Mouse (Mus musculus) embryo, embryonic 11.5 days (tissue): ENCODE results near the gene Tnrc6b.

Experiments used
- DNase-seq: peaks from one replicate; pipeline ENCODE4 v3.0.0-alpha.2; 2012; ENCODE audit warnings: low read depth, low spot score

The Tnrc6b gene

DNA sequence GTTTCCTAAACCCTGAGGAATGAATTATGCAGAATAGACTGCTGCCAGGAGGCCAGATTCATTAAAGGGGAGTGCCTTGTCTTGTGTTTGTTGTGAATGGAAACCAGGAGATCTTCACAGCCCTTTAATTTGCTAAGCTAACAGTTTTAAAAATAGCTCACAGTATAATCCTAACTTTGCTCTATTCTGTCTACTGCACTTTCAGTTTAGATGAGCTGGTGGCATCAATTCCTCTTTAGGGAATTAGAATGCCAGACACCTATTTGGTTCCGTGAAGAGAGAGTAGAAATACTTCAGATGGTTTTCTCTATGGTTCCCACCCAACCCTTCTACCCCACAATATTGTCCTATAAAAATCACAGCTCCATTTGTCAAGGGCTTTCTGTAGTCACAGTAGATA is 74.6 kb downstream of the Tnrc6b start:
- DNase-seq, result no peak

DNA sequence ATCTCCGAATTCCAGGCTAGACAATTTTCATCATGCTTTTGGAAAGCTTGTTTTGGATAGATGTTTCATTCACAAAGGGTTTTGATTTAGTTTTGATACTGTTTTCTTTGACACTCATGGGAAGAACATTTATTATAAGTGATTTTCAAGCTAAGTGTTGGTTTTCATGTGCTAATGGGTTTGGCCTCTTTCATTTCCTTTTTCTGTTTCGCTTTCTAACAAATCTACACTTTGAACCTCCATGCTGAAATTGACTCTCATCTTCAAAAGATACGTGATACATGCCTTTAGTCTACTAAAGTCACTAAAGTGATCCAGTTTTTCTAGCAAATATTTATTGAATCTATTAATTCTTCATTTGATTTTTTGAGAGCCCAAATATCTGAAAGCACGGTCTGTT is 76.6 kb downstream of the Tnrc6b start:
- no peak for DNase-seq

DNA sequence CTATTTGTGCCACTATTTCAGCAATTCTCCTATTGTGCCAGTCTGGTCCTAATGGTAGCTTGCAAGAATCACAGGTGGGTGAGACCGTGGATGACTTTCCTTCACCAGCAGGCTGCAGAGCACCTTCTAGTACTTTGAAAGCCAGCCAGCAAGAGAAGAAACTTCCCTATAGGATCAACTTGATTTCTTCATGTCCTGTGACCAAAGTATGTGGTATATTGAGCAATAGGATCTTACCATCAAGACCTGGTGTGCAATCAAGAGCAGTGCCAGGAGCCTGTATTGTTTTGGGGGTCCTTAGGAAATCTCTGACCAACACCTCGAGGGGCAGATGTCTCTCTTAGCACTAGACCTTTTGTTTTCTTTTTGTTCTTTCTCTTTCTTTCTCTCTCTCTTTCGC is 81.4 kb downstream of the Tnrc6b start:
- no peak for DNase-seq

DNA sequence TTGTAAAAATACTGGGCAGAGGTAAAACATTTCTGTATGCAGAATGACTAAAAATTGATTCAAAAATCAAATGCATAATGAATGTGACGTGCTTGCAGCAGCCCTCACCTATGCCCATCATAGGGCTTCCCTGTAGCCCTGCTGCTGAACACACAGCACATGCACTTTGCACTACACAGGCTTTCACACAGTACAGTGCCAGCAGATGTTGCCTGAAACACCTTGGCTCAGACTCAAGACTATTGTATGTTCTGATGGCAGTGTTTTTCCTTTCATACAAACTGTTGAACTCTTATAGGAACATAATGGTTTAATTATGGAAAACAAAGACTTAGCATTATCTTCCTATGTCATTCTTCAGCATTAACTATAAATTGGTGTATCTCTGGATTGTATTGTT is 84.0 kb downstream of the Tnrc6b start:
- DNase-seq, result no peak

DNA sequence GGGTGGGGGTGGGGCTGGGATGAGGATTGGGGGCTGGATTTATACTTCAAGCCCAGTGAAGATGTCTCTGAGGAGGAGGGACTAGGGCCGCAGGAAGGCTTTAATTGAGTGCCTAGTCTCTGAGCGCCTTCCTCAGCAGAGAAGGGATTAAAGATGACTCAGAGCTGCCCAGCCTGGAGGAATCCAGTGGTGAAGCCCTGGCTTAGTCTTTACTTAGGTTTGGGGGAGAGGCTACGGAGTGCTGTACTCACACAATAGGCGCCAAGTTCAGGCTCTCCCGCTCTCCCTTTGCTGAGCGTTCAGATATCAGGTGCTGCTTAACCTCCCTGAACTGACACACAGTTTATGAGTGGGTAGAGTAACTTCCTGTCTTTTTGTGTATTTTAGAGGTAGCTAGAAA is 86.6 kb downstream of the Tnrc6b start:
- DNase-seq, result no peak

DNA sequence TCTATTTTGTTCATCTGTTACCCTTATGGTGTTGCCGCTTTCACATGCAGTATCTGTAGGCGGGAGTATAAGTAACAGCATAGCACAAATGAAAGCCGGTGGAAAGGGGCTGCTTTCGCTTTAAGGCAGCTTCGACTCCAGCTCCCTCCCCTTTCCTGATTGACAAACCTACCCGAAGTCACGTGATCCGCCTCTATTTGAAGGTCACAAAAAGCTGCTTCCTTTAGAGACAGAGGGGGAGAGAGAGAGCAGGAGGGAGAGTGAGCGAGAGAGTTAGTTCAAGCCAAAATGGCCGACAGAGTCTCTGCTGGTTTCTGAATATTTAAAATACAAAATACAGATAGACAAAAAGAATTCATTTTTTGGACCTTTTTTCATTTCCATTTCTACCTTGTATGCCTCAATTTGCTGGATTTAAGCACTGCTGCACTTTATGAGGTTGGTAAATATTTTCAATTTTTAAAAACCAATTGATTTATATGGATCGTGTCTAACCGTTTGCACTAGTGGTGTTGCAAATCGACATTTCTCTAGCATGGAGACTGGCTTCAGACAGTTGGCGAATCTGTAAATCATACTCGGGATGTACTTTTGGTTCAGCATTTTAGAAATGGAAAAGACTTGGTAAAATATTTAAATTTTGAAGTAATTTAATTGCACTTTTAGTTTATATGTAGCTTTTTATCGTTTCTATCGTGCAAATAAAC is 87.4 kb downstream of the Tnrc6b start:
- peak; percentile 93 for DNase-seq

DNA sequence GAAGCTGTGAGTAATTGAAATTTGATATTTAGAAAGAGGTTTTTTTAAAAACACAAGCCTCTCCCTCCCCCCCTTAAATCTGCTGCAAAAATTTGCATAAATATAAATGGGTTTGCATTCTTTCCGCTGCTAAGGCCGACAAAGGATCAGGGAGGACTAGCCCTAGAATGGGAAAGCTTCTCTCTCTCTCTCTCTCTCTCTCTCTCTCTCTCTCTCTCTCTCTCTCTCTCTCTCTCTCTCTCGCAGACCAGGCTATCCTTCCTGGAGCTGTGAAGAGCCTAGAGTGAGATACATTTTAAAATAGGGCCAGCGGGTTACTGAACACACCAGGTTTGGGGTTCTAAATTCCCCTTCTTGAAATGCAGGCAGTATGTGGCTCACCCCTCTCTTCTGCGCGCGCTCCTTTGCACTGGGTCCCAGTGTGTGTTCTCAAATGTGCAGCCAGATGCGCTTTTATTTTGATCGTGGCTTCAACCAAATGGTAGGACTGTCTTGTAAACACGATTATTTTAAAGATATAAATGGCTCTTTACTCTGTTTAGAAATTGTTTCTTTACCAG is 88.0 kb downstream of the Tnrc6b start:
- DNase-seq, result peak; percentile 40

DNA sequence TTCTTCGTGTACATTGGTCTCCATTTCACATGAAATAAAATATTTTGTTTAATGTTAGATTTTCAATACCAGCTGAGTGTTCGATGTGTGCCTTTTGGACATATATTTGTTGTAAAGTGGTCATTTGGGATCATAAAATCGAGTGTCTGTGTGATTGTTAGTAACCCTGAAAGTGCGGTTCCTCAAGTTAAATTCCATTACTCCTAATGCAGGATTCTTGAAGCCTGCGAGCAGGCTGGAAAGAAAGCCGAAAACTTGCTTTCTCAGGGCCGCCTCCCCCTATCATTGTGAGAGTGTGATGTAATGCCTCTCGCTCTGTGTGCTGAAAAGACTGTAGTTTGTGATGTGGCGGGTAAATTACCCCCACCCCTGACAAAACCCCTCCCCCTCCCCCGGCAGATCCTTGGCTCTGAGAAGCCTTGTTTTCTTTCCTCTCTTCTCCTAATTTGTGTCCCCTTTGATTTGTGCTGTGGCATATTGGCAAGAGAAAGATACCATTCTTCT is 88.6 kb downstream of the Tnrc6b start:
- DNase-seq, result peak; percentile 59

DNA sequence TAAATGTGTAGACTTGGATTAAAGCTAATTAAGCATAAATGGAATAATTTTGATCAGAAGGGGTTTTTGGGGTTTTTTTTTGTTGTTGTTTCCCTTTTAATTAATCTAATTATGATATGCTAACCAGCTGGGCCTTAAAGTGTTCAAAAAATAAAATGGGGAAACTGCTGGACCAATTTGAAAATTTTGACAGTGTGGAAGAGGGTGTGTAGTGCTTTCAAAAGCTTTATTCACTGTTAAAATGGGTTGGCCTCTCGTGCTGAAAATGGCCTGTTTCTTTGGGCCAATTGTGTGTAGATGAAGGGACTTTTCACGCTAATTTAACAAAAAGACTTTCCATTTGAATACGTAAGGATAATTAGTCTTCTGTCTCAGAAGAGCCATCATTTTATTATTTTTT is 89.1 kb downstream of the Tnrc6b start:
- DNase-seq, result no peak

DNA sequence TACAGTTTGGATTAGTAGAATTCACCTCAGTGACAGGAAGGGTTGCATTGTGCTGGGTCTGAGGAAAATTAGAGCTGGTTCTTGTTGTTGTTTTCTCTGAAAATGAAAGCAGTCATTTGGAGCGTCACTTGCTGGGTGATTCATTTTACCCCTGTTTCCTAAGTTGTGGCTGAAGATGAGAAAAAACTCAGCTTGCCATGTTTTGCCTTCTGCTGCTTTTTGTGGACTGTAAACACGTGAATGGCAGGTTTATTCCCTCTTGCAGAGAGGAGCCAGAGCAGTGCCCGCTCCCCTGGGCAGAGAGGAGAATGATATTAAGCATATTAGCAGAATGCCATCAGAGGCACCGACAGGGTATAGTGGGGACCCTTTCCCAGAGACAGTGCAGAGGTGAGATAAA is 89.7 kb downstream of the Tnrc6b start:
- DNase-seq, result no peak

DNA sequence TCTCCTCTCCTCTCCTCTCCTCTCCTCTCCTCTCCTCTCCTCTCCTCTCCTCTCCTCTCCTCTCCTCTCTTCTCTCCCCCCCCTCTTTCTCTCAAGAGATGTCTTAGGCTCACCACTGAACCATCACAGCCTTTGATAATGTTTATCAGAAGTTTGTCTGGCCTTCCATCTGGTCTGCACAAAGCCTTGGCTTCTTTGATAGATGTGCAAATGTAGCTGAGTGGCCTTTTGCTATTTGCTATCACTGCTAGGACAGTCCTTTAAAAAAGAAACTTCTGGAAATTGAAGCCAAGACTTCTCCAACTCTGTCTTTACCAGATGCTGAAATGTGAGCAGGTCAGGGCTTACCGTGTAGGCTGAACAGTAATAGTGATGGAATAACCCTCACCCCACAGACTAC is 90.5 kb downstream of the Tnrc6b start:
- DNase-seq, result no peak

DNA sequence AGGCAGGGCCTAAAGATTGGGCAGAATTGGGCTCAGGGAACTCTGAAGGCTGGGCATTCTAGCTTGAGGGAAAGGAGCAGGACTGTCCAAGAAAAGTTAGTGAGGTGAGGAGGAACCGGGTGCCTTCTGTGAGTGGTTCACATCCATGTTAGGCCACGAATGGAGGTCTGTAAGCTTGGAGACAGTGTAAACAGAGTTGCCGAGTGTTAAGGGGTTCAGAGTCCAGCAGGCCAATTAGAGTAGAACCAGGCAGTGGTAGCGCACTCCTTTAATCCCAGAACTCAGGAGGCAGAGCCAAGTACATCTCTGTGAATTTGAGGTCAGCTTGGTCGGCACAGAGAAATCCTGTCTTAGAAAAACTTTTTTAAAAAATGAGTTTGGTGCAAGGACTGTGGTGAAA is 96.0 kb downstream of the Tnrc6b start:
- DNase-seq, result no peak

DNA sequence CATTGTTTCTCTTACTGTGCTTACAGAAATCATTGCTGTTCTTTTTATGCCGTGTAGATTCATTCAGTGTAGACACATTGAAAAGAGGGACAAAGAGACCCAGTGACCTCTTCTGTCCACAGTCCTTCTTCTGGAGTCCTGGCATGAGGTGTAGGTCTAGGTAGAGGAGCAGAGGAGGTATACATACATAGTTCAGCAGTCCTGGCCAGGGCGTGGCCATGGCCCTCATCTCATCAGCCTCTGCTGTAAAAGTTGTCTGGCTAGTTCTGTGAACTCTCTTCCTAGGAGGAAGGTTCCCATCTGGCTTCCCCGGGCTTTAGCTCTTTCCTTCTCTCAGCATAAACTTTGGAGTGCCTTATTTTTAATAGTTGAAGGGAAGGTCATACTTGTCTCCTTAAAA is 99.1 kb downstream of the Tnrc6b start:
- DNase-seq, result no peak

DNA sequence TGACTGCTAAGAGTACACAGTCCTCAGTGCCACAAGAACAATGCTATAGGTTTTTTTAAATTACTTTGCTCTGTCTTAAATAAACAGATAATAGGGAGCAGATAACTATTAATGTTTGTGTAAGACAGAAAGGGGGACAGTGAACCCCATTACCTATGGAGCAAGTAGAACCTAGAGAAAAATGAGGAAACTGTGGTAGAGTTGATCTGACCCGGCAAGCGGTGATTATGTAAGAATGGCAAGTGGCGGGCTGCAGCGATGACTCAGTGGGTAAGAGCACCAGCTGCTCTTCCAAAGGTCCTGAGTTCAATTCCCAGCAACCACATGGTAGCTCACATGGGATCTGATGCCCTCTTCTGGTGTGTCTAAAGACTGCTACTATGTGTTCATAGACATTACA is 101.7 kb downstream of the Tnrc6b start:
- no peak for DNase-seq

DNA sequence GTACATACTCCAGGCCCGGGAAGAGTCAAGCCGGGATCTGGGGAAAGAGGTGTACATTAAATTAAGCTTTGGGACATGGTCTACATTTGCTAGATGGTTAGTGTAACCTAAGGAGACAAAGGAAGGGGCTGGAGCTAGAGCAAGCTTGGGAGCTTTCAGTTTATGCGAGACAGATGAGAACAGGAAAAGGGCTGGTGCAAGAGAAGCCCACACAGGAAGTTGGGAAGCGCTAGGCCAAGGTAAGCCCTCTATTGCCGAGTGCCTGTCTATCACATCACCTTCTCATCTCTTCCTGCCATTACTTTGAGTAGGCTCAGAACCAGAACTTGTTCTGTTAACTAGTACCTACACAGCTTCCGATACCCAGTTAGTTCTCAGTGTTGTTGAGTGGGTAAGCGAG is 103.7 kb downstream of the Tnrc6b start:
- no peak for DNase-seq

DNA sequence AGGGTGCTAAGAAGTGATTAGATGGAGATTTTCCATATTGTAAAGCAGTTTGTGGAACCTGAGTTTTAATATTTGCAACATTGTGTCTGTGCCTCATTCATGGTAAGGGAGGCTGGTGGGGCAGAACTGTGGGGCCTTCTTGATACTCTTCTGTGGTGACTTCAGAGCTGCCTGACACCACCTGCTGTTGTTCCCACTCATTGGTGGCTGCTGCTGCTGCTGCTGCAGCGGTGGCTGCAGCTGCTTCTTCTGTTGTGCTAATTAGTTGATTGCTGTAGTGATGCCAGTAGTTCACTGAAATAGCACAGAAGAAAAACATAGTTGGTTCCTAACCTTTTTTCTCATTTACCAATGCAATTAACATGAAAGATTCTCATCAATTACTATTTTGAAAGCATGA is 111.2 kb downstream of the Tnrc6b start:
- DNase-seq, result no peak

DNA sequence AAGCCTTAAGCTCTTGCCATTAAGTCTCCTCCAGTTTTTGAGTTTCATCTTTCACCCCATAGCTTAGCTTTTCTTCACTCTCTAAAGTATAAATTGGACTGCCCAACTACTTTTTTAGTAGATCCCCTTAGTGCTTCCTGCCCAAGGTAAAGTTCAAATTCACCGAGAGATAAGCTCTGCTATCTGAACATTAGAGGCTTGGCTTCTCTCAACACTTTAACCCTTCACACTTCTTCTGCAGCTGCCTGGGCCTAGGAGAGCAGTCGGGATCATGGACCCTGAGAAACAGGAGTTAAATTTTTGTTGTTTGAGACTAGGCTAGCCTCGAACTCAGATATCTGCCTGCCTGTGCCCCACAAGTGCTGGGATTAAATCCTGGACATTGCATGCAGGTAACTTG is 120.1 kb downstream of the Tnrc6b start:
- DNase-seq, result no peak

DNA sequence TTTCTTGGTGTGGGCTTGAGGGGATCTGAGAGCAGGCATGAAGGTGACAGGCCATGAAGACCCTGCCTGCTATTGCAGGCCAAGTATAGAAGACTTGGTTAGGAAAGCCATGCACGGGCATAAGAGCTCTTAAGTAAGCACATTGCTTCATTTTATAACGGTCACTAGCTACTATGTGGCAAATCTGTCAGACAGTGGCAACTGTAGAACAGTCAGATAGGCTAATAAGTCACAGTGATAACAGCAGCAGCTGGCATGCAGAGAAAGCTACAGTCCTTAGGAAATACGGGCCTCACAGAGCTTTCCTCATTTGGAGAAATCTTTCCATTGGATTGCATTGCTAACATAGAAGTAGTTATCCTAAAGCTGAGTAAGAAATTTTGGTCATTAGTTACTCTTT is 121.7 kb downstream of the Tnrc6b start:
- no peak for DNase-seq

DNA sequence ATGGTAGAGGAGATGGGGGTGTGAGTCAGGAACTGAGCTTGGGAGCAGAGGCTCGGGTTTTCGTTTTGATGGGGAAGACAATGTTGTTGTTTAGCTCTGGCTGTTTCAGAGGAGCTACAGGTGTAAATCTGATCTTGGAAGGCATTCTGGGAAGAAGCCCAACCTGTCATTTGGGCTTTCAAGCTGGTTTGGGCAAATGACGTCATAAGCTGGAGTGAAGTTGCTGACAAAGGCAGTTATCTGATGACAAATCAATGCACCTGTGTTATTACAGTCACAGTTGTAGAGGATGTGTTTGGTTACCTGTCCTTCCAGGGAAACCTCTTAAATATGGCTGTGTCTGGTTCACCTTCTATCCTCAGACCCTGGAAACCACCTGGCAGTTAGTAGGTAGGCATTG is 125.1 kb downstream of the Tnrc6b start:
- DNase-seq, result no peak

DNA sequence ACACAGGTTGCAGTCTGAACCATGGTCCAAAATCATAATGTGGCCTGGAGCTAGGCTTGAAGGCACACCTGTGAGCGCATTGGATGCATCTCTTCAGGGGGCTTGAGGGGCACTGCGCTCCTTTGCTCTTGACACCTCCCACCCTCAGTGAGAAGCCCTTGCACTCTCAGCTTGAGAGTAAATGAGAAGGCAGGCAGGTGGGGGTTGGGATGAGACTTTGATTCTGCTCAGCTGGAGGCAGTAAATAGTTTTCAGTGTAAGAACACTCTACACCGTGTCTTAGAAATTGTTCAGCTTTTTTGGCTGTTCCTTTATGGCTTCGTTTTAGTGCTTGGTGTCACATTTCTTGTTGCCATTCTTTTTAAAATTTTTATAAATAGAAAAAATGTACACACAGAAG is 127.7 kb downstream of the Tnrc6b start:
- DNase-seq, result no peak

DNA sequence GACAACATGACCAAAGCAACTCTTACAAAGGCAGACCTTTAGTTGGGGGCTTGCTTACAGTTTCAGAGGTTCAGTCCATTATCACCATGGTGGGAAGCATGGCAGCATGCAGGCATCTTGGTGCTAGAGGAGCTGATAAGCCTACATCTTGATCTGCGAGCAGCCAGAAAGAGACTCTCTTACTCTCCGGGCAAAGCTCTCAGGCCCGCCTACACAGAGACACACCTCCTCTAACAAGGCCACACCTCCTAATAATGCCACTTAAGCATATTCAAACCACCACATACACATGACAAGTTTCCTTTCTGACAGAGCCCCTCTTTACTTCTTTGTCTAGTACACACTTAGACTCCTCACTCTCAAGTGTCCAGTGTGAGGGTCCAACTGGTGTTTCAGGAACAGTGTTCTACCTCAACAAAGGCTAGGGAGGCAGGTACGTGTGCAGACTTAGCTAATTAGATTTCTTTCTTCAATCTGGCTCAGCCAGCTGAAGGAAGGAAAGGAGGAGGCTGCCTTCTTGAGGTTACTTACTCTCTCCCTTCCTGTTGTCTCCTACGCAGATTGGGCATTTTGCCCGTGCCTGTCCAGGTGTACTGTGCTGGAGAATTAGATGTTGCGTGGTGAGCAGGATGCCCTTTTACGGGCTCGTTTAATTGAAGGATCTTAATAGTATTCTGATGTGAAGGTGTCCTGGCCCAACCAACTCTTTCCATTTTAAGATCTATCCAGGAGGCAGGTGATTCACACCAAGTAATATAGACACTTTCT is 128.7 kb downstream of the Tnrc6b start:
- no peak for DNase-seq

DNA sequence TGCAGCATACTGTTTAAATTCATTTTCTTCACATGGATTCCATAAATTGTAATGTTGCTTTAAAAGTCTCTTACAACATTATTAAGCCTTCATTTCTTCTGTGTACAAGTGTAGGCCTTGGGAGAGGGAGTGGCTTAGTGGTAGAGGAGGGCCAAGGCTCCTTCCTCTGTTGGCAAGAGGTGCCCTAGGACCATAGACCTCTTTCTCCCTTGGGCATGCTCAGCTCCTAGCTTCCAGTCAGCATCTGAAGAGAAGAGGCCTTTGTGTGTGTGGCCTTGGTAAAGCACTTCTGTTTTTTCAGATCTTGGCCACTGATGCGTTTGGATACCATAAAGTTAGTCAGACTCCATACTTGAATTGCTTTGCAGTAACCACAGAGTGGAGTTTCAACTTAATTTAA is 133.1 kb downstream of the Tnrc6b start:
- no peak for DNase-seq

DNA sequence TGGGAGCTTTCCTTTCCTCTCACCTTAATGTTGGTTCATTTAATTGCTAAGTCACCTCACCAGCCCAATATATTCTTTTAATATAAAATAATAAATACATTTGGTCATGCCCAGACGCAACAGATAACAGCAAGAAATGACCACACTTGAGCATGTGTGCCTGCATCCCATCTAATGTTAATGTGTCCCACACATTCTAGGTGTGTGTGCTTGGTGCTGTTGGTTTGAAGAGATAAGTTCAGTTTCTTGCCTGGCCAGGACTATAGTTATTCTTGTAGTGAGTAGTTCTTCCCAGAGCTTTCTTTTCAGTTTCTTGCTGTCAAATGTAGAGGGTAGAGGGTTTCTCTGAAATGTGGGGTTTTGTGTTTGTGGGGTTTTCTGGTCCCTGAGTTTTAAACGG is 133.8 kb downstream of the Tnrc6b start:
- no peak for DNase-seq
